Mouse (Mus musculus) MEL (cell line): Measurements from ENCODE around the gene Plcb4. TPM values are rescaled to one million over a fixed set of nuclear protein-coding genes. Genes with fewer than 3 reads are reported as not detected.
"Not testable (repeated sequence)": the region's sequence is repeated elsewhere in the genome, so short reads cannot be mapped to it uniquely, and the experiment has no call there.

ENCODE experiments used
- DNase-seq: peaks from one replicate; pipeline ENCODE4 v3.0.0; 2011; ENCODE audit warnings: low read depth, low spot score
- H3K27ac ChIP-seq: 2 replicates; pipeline ENCODE4 v1.5.1; 2012; ENCODE audit warnings: low read depth, mild to moderate bottlenecking, control low read depth, low read length, moderate library complexity; ENCODE audit not compliant: control insufficient read depth
- H3K27me3 ChIP-seq, 2 experiments: fragments of 150-350 bp in 1 of 2; sonication (generic) in 1 of 2; 2 replicates each; pipeline ENCODE4 v1.6.1; 2012; ENCODE audit warnings: low read length in 2 of 2, mild to moderate bottlenecking in 2 of 2, improper control_type of control experiment in 1 of 2, moderate library complexity in 1 of 2; ENCODE audit not compliant: insufficient read depth in 2 of 2, control insufficient read depth in 1 of 2
- H3K36me3 ChIP-seq, 2 experiments: 2 replicates each; pipeline ENCODE4 v1.6.1; 2012 to 2014; ENCODE audit warnings: low read length in 2 of 2, improper control_type of control experiment in 1 of 2, inconsistent platforms in 1 of 2, mild to moderate bottlenecking in 1 of 2; ENCODE audit not compliant: insufficient read depth in 2 of 2, control insufficient read depth in 1 of 2
- H3K4me1 ChIP-seq, 2 experiments: fragments of 150-350 bp in 1 of 2; sonication (generic) in 1 of 2; 2 replicates each; pipeline ENCODE4 v1.6.1; 2012; ENCODE audit warnings: low read length in 2 of 2, improper control_type of control experiment in 1 of 2, mild to moderate bottlenecking in 1 of 2; ENCODE audit not compliant: insufficient read depth in 2 of 2, control insufficient read depth in 1 of 2
- H3K4me3 ChIP-seq, 2 experiments: fragments of 150-350 bp in 1 of 2; sonication (generic) in 1 of 2; 2 replicates each; pipeline ENCODE4 v1.5.1; 2012; ENCODE audit warnings: low read depth in 2 of 2, low read length in 2 of 2, mild to moderate bottlenecking in 2 of 2, moderate library complexity in 2 of 2, control low read depth in 1 of 2, improper control_type of control experiment in 1 of 2; ENCODE audit not compliant: control insufficient read depth in 1 of 2, insufficient read depth in 1 of 2
- H3K79me2 ChIP-seq: 2 replicates; pipeline ENCODE4 v1.6.1; 2012; ENCODE audit warnings: mild to moderate bottlenecking, low read length, moderate library complexity; ENCODE audit not compliant: control insufficient read depth, poor library complexity, insufficient read depth
- H3K9ac ChIP-seq: 2 replicates; pipeline ENCODE4 v1.6.1; 2012; ENCODE audit warnings: low read depth, mild to moderate bottlenecking, control low read depth, low read length, moderate library complexity; ENCODE audit not compliant: control insufficient read depth, poor library complexity, severe bottlenecking
- H3K9me3 ChIP-seq: fragments of 150-350 bp; sonication (generic); replicated peaks from 2 replicates; pipeline ENCODE4 v1.6.1; 2012; ENCODE audit warnings: mild to moderate bottlenecking, low read length, improper control_type of control experiment, moderate library complexity; ENCODE audit not compliant: insufficient read depth
- BHLHE40 ChIP-seq: IDR thresholded peaks from 2 replicates; pipeline ENCODE4 v1.6.1; 2012; ENCODE audit warnings: low read depth, mild to moderate bottlenecking, inconsistent platforms, low read length, improper control_type of control experiment, borderline replicate concordance
- CHD1 ChIP-seq: IDR thresholded peaks from 2 replicates; pipeline ENCODE4 v1.6.1; 2012; ENCODE audit warnings: low read depth, mild to moderate bottlenecking, inconsistent platforms, low read length, improper control_type of control experiment
- ELF1 ChIP-seq: IDR thresholded peaks from 2 replicates; pipeline ENCODE4 v1.6.1; 2014; ENCODE audit warnings: low read depth, mild to moderate bottlenecking, inconsistent platforms, low read length, improper control_type of control experiment, moderate library complexity
- MAX ChIP-seq: IDR thresholded peaks from 2 replicates; pipeline ENCODE4 v1.6.1; 2011; ENCODE audit warnings: low read length, improper control_type of control experiment
- POLR2AphosphoS5 ChIP-seq: IDR thresholded peaks from 2 replicates; pipeline ENCODE4 v1.6.1; 2012; ENCODE audit warnings: low read depth, borderline replicate concordance, mild to moderate bottlenecking, inconsistent platforms, low read length, moderate library complexity, mixed read lengths
- RCOR1 ChIP-seq: IDR thresholded peaks from 2 replicates; pipeline ENCODE4 v1.6.1; 2012; ENCODE audit warnings: low read depth, mild to moderate bottlenecking, inconsistent platforms, low read length, improper control_type of control experiment
- SIN3A ChIP-seq: IDR thresholded peaks from 2 replicates; pipeline ENCODE4 v1.6.1; 2012; ENCODE audit warnings: low read length, improper control_type of control experiment, inconsistent platforms
- UBTF ChIP-seq: IDR thresholded peaks from 2 replicates; pipeline ENCODE4 v1.6.1; 2012; ENCODE audit warnings: low read depth, mild to moderate bottlenecking, inconsistent platforms, low read length, improper control_type of control experiment, moderate library complexity, borderline replicate concordance; ENCODE audit not compliant: insufficient read depth
- USF2 ChIP-seq, 2 experiments: IDR thresholded peaks; 2 replicates each; pipeline ENCODE4 v1.6.1; 2011 to 2012; ENCODE audit warnings: improper control_type of control experiment in 2 of 2, low read length in 2 of 2, borderline replicate concordance in 1 of 2, inconsistent platforms in 1 of 2, low read depth in 1 of 2, mild to moderate bottlenecking in 1 of 2; ENCODE audit not compliant: insufficient read depth in 1 of 2
- ZKSCAN1 ChIP-seq: IDR thresholded peaks from 2 replicates; pipeline ENCODE4 v1.6.1; 2012; ENCODE audit warnings: low read depth, mild to moderate bottlenecking, inconsistent platforms, low read length, improper control_type of control experiment, moderate library complexity
- ZNF384 ChIP-seq: IDR thresholded peaks from 2 replicates; pipeline ENCODE4 v1.6.1; 2012; ENCODE audit warnings: low read depth, mild to moderate bottlenecking, inconsistent platforms, low read length, improper control_type of control experiment
- polyA plus RNA-seq, 2 experiments: library from polyadenylated mRNA; stranded (reverse) in 1 of 2; unstranded in 1 of 2; fragments of >175 nt in 1 of 2; fragments of >200 nt in 1 of 2; gene quantifications; 2 replicates each; pipeline versions ENCODE4 v1.2.1 to v1.2.4; 2012; ENCODE audit warnings: low replicate concordance in 2 of 2, low read depth in 1 of 2; ENCODE audit not compliant: insufficient read length in 2 of 2, insufficient read depth in 1 of 2, missing spikeins in 1 of 2
- total RNA-seq: library from RNA; depleted of rRNA; stranded (reverse); fragments of 300-350 nt; gene quantifications from 2 replicates; pipeline ENCODE4 v1.2.3, GENCODE M21; 2012

The Plcb4 gene
- total and polyA plus RNA-seq, 3 experiments: not detected

- H3K27me3 ChIP-seq: no peaks in the 10 kb centered on the region
- H3K36me3 ChIP-seq: no peaks in the 10 kb centered on the region
- no peak overlapping the region for H3K4me3 ChIP-seq
- no peaks in the 10 kb centered on the region for H3K9me3 ChIP-seq
- no peak for TF ChIP-seq BHLHE40
- TF ChIP-seq ELF1: no peak
- TF ChIP-seq UBTF: no peak
- TF ChIP-seq, all 39 proteins: peak for 0
- H3K27ac ChIP-seq: no peak overlapping the region
- no peak for DNase-seq
- no peaks in the 10 kb centered on the region for H3K79me2 ChIP-seq
- H3K9ac ChIP-seq: no peak overlapping the region
- no peaks in the 10 kb centered on the region for H3K4me1 ChIP-seq
These were observed 232.9 kb downstream of the Plcb4 start for GRCm38 (mm10) chr2:135891686-135892085.

- Histone ChIP-seq H3K4me3 (no peak overlapping the region), H3K36me3 (no peaks in the 10 kb centered on the region), H3K4me1 (no peaks in the 10 kb centered on the region), H3K9ac (no peak overlapping the region), H3K27ac (no peak overlapping the region), H3K9me3 (no peaks in the 10 kb centered on the region), H3K79me2 (no peaks in the 10 kb centered on the region), H3K27me3 (no peaks in the 10 kb centered on the region)
- TF ChIP-seq MAX: no peak
- no peak for DNase-seq
These were observed 235.8 kb downstream of the Plcb4 start for GRCm38 (mm10) chr2:135894582-135894981.

- DNase-seq: no peak
- no peaks in the 10 kb centered on the region for H3K27me3 ChIP-seq
- H3K79me2 ChIP-seq: no peaks in the 10 kb centered on the region
- H3K27ac ChIP-seq: no peak overlapping the region
- no peak overlapping the region for H3K9ac ChIP-seq
- no peaks in the 10 kb centered on the region for H3K4me1 ChIP-seq
- H3K4me3 ChIP-seq: no peak overlapping the region
- TF ChIP-seq USF2 (IDR thresholded peaks at IDR 0.05; ENCODE audit: borderline replicate concordance in 1 of 2, insufficient read depth in 1 of 2, low read depth in 1 of 2, low read length in 2 of 2): no peak
- no peak for TF ChIP-seq ZNF384
- TF ChIP-seq RCOR1: no peak
- no peak for TF ChIP-seq POLR2AphosphoS5
- TF ChIP-seq UBTF: no peak
- TF ChIP-seq SIN3A: no peak
- no peak for TF ChIP-seq CHD1
- TF ChIP-seq ZKSCAN1: no peak
- TF ChIP-seq, all 39 proteins: peak for 0
- H3K36me3 ChIP-seq: no peaks in the 10 kb centered on the region
- H3K9me3 ChIP-seq: no peaks in the 10 kb centered on the region
These were observed 239.2 kb downstream of the Plcb4 start for GRCm38 (mm10) chr2:135898025-135898424.

- DNase-seq, H3K27me3 ChIP-seq, H3K36me3 ChIP-seq, H3K4me3 ChIP-seq, H3K79me2 ChIP-seq, H3K9me3 ChIP-seq, H3K27ac ChIP-seq, H3K4me1 ChIP-seq, H3K9ac ChIP-seq: not testable (repeated sequence)
These were observed 241.1 kb downstream of the Plcb4 start for GRCm38 (mm10) chr2:135899931-135900330.
